Mouse (Mus musculus) hindbrain, embryonic 10.5 days (tissue): ENCODE measurements around the gene 4930595M18Rik. TPM values are rescaled to one million over a fixed set of nuclear protein-coding genes. Genes with fewer than 3 reads are reported as not detected.

ENCODE experiments used
- DNase-seq: peaks from one replicate; pipeline ENCODE4 v3.0.0-alpha.2; 2017; ENCODE audit warnings: low spot score
- H3K27ac ChIP-seq: fragments of 300-500 bp; sonication (generic); 2 replicates; pipeline ENCODE4 v1.5.1; 2016; ENCODE audit warnings: mild to moderate bottlenecking, moderate library complexity
- H3K27me3 ChIP-seq: fragments of 300-500 bp; sonication (generic); 2 replicates; pipeline ENCODE4 v1.6.1; 2016; ENCODE audit warnings: mild to moderate bottlenecking; ENCODE audit not compliant: poor library complexity, insufficient read depth, severe bottlenecking
- H3K36me3 ChIP-seq: fragments of 300-500 bp; sonication (generic); 2 replicates; pipeline ENCODE4 v1.6.1; 2016; ENCODE audit warnings: mild to moderate bottlenecking, moderate library complexity
- H3K4me1 ChIP-seq: fragments of 300-500 bp; sonication (generic); replicated peaks from 2 replicates; pipeline ENCODE4 v1.6.1; 2016; ENCODE audit warnings: mild to moderate bottlenecking
- H3K4me3 ChIP-seq: fragments of 300-500 bp; sonication (generic); 2 replicates; pipeline ENCODE4 v1.5.1; 2016; ENCODE audit warnings: mild to moderate bottlenecking, moderate library complexity
- H3K9me3 ChIP-seq: fragments of 300-500 bp; sonication (generic); 2 replicates; pipeline ENCODE4 v1.6.1; 2016; ENCODE audit warnings: mild to moderate bottlenecking, moderate library complexity
- WGBS: fragments of 180-500 bp; shearing (Covaris S2); methylation state at CpG from one replicate; pipeline ENCODE4 v1.1.7; 2016; 5-methylcytosine and 5-hydroxymethylcytosine counted together
- polyA plus RNA-seq: library from polyadenylated mRNA; unstranded; fragments of >200 nt; fragmentation: Nextera tagmentation; extraction: Ambion mirVana; gene quantifications from 2 replicates; pipeline ENCODE4 v1.2.1, GENCODE M21; 2016

The 4930595M18Rik gene
- polyA plus RNA-seq = not detected in 2 replicates

GRCm38 (mm10) chrX:81458021-81458420 lies at the start of gene 4930595M18Rik:
4930595M18Rik (minus strand) TSS chrX:81458121.
- Histone ChIP-seq H3K4me1 (no peaks in the 10 kb centered on the region), H3K4me3 (no peak within 1 kb of the TSS), H3K27me3 (no peaks in the 10 kb centered on the region), H3K36me3 (no peaks in the 10 kb centered on the region), H3K9me3 (no peaks in the 10 kb centered on the region), H3K27ac (no peak within 1 kb of the TSS)
- WGBS = 92% methylated on average over 6 of the region's 6 CpGs
- DNase-seq = no peak

- no peaks in the 10 kb centered on the region for H3K27me3 ChIP-seq
- no peak for DNase-seq
Observed at GRCm38 (mm10) chrX:81472500-81472899, 14.6 kb upstream of the 4930595M18Rik start.

More at GRCm38 (mm10) chrX:81472500-81472899, 14.6 kb upstream of the 4930595M18Rik start:
- Histone ChIP-seq H3K9me3 (no peaks in the 10 kb centered on the region), H3K4me1 (no peaks in the 10 kb centered on the region), H3K36me3 (no peaks in the 10 kb centered on the region), H3K4me3 (no peak overlapping the region), H3K27ac (no peak overlapping the region)
